Mouse (Mus musculus): ENCODE results near the gene Retsat. TPM values are rescaled to one million over a fixed set of nuclear protein-coding genes. Genes with fewer than 3 reads are reported as not detected.

Gene Retsat
- total and polyA plus RNA-seq, 3 experiments: 12.6 to 25.6 (median 13.6) TPM

GRCm38 (mm10) chr6:72650338-72650851, 52.1 kb downstream of the Retsat start:
- no peak for TF ChIP-seq CTCF (IDR thresholded peaks at IDR 0.05; ENCODE audit: low read depth, low read length)
- TF ChIP-seq TAL1 (conservative IDR thresholded peaks at IDR 0.05; ENCODE audit: low read depth, low read length): no peak
- no peak for TF ChIP-seq GATA1 (IDR thresholded peaks at IDR 0.05; ENCODE audit: borderline replicate concordance, low read length)
- no peaks in the 10 kb centered on the region for H3K36me3 ChIP-seq (replicated peaks)
- DNase-seq (ENCODE audit: low spot score) (no peak), ATAC-seq (ENCODE audit: extremely low read depth, insufficient number of reproducible peaks, low FRiP score, poor library complexity, severe bottlenecking) (no peak)
- H3K4me3 ChIP-seq (ENCODE audit: low read depth, low read length): no peak overlapping the region
- H3K9me3 ChIP-seq (replicated peaks): no peaks in the 10 kb centered on the region
- H3K4me1 ChIP-seq (ENCODE audit: insufficient read depth, low read depth, low read length): no peaks in the 10 kb centered on the region
- peaks cover 25% of the 10 kb centered on the region for H3K27me3 ChIP-seq (ENCODE audit: insufficient read depth, low read length)

GRCm38 (mm10) chr6:72653419-72653818, 55.1 kb downstream of the Retsat start:
- Histone ChIP-seq H3K4me3 (ENCODE audit: low read depth, low read length) (no peak overlapping the region), H3K9me3 (replicated peaks) (no peaks in the 10 kb centered on the region), H3K27me3 (ENCODE audit: insufficient read depth, low read length) (peaks cover 20% of the 10 kb centered on the region), H3K4me1 (ENCODE audit: insufficient read depth, low read depth, low read length) (no peaks in the 10 kb centered on the region), H3K36me3 (replicated peaks) (no peaks in the 10 kb centered on the region)
- ATAC-seq (ENCODE audit: extremely low read depth, insufficient number of reproducible peaks, low FRiP score, poor library complexity, severe bottlenecking): no peak
- DNase-seq (ENCODE audit: low spot score): no peak
- TF ChIP-seq GATA1 (IDR thresholded peaks at IDR 0.05; ENCODE audit: borderline replicate concordance, low read length) (no peak), TAL1 (conservative IDR thresholded peaks at IDR 0.05; ENCODE audit: low read depth, low read length) (no peak), CTCF (IDR thresholded peaks at IDR 0.05; ENCODE audit: low read depth, low read length) (no peak), GATA2 (IDR thresholded peaks at IDR 0.05; ENCODE audit: borderline replicate concordance, low read depth, low read length) (no peak), POLR2AphosphoS5 (IDR thresholded peaks at IDR 0.05; ENCODE audit: insufficient replicate concordance, low read depth, low read length) (no peak)

DNA sequence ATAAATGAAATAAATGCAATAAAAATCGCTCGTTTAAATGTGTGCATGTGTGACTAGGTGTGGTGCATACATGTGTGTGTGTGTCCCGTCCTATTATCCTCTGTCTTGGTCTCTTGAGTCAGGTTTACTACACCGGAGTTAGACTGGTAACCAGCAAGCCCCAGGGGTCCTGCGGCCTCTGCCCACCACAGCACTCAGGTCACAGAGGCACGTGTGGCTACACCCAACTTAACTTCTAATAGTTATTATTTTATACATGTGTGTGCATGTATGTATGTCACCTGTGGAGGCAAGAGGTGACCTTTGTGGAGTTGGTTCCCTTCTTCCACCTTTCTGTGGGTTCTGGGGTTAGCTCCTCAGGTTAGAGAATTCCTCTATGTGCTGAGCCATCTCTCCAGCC, 56.1 kb downstream of the Retsat start:
- no peak for TF ChIP-seq POLR2AphosphoS5 (IDR thresholded peaks at IDR 0.05; ENCODE audit: insufficient replicate concordance, low read depth, low read length)
- no peak for TF ChIP-seq GATA1 (IDR thresholded peaks at IDR 0.05; ENCODE audit: borderline replicate concordance, low read length)
- TF ChIP-seq GATA2 (IDR thresholded peaks at IDR 0.05; ENCODE audit: borderline replicate concordance, low read depth, low read length): no peak
- TF ChIP-seq TAL1 (conservative IDR thresholded peaks at IDR 0.05; ENCODE audit: low read depth, low read length): no peak
- TF ChIP-seq CTCF (IDR thresholded peaks at IDR 0.05; ENCODE audit: low read depth, low read length): no peak
- Histone ChIP-seq H3K27me3 (ENCODE audit: insufficient read depth, low read length) (peaks cover 13% of the 10 kb centered on the region), H3K36me3 (replicated peaks) (no peaks in the 10 kb centered on the region), H3K4me1 (ENCODE audit: insufficient read depth, low read depth, low read length) (no peaks in the 10 kb centered on the region), H3K4me3 (ENCODE audit: low read depth, low read length) (no peak overlapping the region), H3K9me3 (replicated peaks) (no peaks in the 10 kb centered on the region)
- DNase-seq (ENCODE audit: low spot score) (no peak), ATAC-seq (ENCODE audit: extremely low read depth, insufficient number of reproducible peaks, low FRiP score, poor library complexity, severe bottlenecking) (no peak)

- Histone ChIP-seq H3K4me1 (ENCODE audit: insufficient read depth, low read depth, low read length) (no peaks in the 10 kb centered on the region), H3K4me3 (ENCODE audit: low read depth, low read length) (no peak overlapping the region), H3K36me3 (replicated peaks) (no peaks in the 10 kb centered on the region), H3K27me3 (ENCODE audit: insufficient read depth, low read length) (peaks cover 13% of the 10 kb centered on the region), H3K9me3 (replicated peaks) (no peaks in the 10 kb centered on the region)
- TF ChIP-seq POLR2AphosphoS5 (IDR thresholded peaks at IDR 0.05; ENCODE audit: insufficient replicate concordance, low read depth, low read length): no peak
- ATAC-seq (ENCODE audit: extremely low read depth, insufficient number of reproducible peaks, low FRiP score, poor library complexity, severe bottlenecking) (no peak), DNase-seq (ENCODE audit: low spot score) (no peak)
Observed at GRCm38 (mm10) chr6:72655309-72656052, 57.2 kb downstream of the Retsat start.

DNA sequence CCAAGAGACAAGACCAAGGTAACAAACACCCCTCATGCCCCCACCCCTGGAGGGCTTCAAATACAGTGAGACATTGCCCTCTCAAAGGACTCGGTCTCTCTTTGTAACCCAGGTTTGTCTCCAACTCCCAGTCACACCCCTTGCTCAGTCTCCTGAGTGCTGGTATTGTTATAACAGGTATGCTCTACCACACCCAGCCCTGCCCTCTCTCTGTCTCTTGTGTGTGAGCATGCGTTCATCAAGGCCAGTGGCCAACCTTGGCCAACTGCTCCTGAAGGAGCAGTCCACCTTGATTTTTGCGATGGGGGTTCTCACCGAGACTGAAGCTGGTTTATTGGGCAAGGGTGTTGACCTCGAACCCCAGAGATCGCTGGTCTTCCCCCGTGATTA, 57.8 kb downstream of the Retsat start:
- no peak overlapping the region for H3K4me3 ChIP-seq (ENCODE audit: low read depth, low read length)
- ATAC-seq (ENCODE audit: extremely low read depth, insufficient number of reproducible peaks, low FRiP score, poor library complexity, severe bottlenecking): no peak
- no peak for TF ChIP-seq GATA1 (IDR thresholded peaks at IDR 0.05; ENCODE audit: borderline replicate concordance, low read length)
- no peak for TF ChIP-seq CTCF (IDR thresholded peaks at IDR 0.05; ENCODE audit: low read depth, low read length)
- no peak for TF ChIP-seq TAL1 (conservative IDR thresholded peaks at IDR 0.05; ENCODE audit: low read depth, low read length)
- TF ChIP-seq POLR2AphosphoS5 (IDR thresholded peaks at IDR 0.05; ENCODE audit: insufficient replicate concordance, low read depth, low read length): no peak

GRCm38 (mm10) chr6:72658006-72658405, 59.7 kb downstream of the Retsat start:
- TF ChIP-seq CTCF (IDR thresholded peaks at IDR 0.05; ENCODE audit: low read depth, low read length) (0 out of 2 replicates have a peak, but pooled peaks have one; percentile 28), GATA1 (IDR thresholded peaks at IDR 0.05; ENCODE audit: borderline replicate concordance, low read length) (no peak), POLR2AphosphoS5 (IDR thresholded peaks at IDR 0.05; ENCODE audit: insufficient replicate concordance, low read depth, low read length) (no peak)
- ATAC-seq (ENCODE audit: extremely low read depth, insufficient number of reproducible peaks, low FRiP score, poor library complexity, severe bottlenecking) (no peak), DNase-seq (ENCODE audit: low spot score) (no peak)
- Histone ChIP-seq H3K9me3 (replicated peaks) (no peaks in the 10 kb centered on the region), H3K4me3 (ENCODE audit: low read depth, low read length) (no peak overlapping the region), H3K4me1 (ENCODE audit: insufficient read depth, low read depth, low read length) (no peaks in the 10 kb centered on the region), H3K36me3 (replicated peaks) (no peaks in the 10 kb centered on the region), H3K27me3 (ENCODE audit: insufficient read depth, low read length) (peaks cover 16% of the 10 kb centered on the region)

More for the DNA sequence above, 57.8 kb downstream of the Retsat start:
- Histone ChIP-seq H3K27me3 (ENCODE audit: insufficient read depth, low read length) (peaks cover 13% of the 10 kb centered on the region), H3K4me1 (ENCODE audit: insufficient read depth, low read depth, low read length) (no peaks in the 10 kb centered on the region), H3K36me3 (replicated peaks) (no peaks in the 10 kb centered on the region), H3K9me3 (replicated peaks) (no peaks in the 10 kb centered on the region)
- DNase-seq (ENCODE audit: low spot score): no peak

Other genes with a start within 250 kb of the Retsat start
- 5.5 and 6.0 TPM in 2 replicates for gene Tmem150a, start 243.0 kb upstream of the Retsat start, total RNA-seq (2014; fragmentation: Nextera tagmentation)
- 0.55 and 1.2 TPM in 2 replicates for gene Tmem150a, start 243.0 kb upstream of the Retsat start, total RNA-seq (2017)
- gene Tmem150a, start 243.0 kb upstream of the Retsat start, polyA plus RNA-seq (2012): 5.1 and 5.6 TPM in 2 replicates
- 238 and 244 TPM in 2 replicates for gene Rnf181, start 231.5 kb upstream of the Retsat start, total RNA-seq (2014; fragmentation: Nextera tagmentation)
- gene Rnf181, start 231.5 kb upstream of the Retsat start, total RNA-seq (2017): 153 and 179 TPM in 2 replicates
- 120 and 165 TPM in 2 replicates for gene Rnf181, start 231.5 kb upstream of the Retsat start, polyA plus RNA-seq (2012)
- gene Vamp5, start 218.0 kb upstream of the Retsat start, total RNA-seq (2014; fragmentation: Nextera tagmentation): 187 and 244 TPM in 2 replicates
- 163 and 182 TPM in 2 replicates for gene Vamp5, start 218.0 kb upstream of the Retsat start, total RNA-seq (2017)
- 133 and 183 TPM in 2 replicates for gene Vamp5, start 218.0 kb upstream of the Retsat start, polyA plus RNA-seq (2012)
- gene Vamp8, start 207.8 kb upstream of the Retsat start, total RNA-seq (2014; fragmentation: Nextera tagmentation): 58.1 and 72.6 TPM in 2 replicates
- gene Vamp8, start 207.8 kb upstream of the Retsat start, total RNA-seq (2017): 516 and 572 TPM in 2 replicates
- gene Vamp8, start 207.8 kb upstream of the Retsat start, polyA plus RNA-seq (2012): 147 and 261 TPM in 2 replicates
- 25.9 and 27.8 TPM in 2 replicates for gene Ggcx, start 184.2 kb upstream of the Retsat start, total RNA-seq (2014; fragmentation: Nextera tagmentation)
- 9.2 and 12.4 TPM in 2 replicates for gene Ggcx, start 184.2 kb upstream of the Retsat start, total RNA-seq (2017)
- 6.5 and 6.7 TPM in 2 replicates for gene Ggcx, start 184.2 kb upstream of the Retsat start, polyA plus RNA-seq (2012)
- 355 and 414 TPM in 2 replicates for gene Mat2a, start 158.9 kb upstream of the Retsat start, total RNA-seq (2014; fragmentation: Nextera tagmentation)
- gene Mat2a, start 158.9 kb upstream of the Retsat start, total RNA-seq (2017): 275 and 294 TPM in 2 replicates
- 24.9 and 34.2 TPM in 2 replicates for gene Mat2a, start 158.9 kb upstream of the Retsat start, polyA plus RNA-seq (2012)
- gene Sh2d6, start 76.8 kb upstream of the Retsat start, total RNA-seq (2014; fragmentation: Nextera tagmentation): not detected in 2 replicates
- gene Sh2d6, start 76.8 kb upstream of the Retsat start, total RNA-seq (2017): 0.16 TPM in 1 of 2 replicates, not detected in the other
- not detected in 2 replicates for gene Sh2d6, start 76.8 kb upstream of the Retsat start, polyA plus RNA-seq (2012)
- gene Capg, start 54.1 kb upstream of the Retsat start, total RNA-seq (2014; fragmentation: Nextera tagmentation): 37.8 and 38.0 TPM in 2 replicates
- 113 and 150 TPM in 2 replicates for gene Capg, start 54.1 kb upstream of the Retsat start, total RNA-seq (2017)
- 88.6 and 102 TPM in 2 replicates for gene Capg, start 54.1 kb upstream of the Retsat start, polyA plus RNA-seq (2012)
- 20.4 and 25.5 TPM in 2 replicates for gene Elmod3, start 62 bp upstream of the Retsat start, total RNA-seq (2014; fragmentation: Nextera tagmentation)
- gene Elmod3, start 62 bp upstream of the Retsat start, total RNA-seq (2017): 8.6 and 9.8 TPM in 2 replicates
- gene Elmod3, start 62 bp upstream of the Retsat start, polyA plus RNA-seq (2012): 16.6 and 22.1 TPM in 2 replicates
- gene Tgoln1, start 18.5 kb downstream of the Retsat start, total RNA-seq (2014; fragmentation: Nextera tagmentation): 49.7 and 50.1 TPM in 2 replicates
- gene Tgoln1, start 18.5 kb downstream of the Retsat start, total RNA-seq (2017): 60.3 and 72.6 TPM in 2 replicates
- gene Tgoln1, start 18.5 kb downstream of the Retsat start, polyA plus RNA-seq (2012): 2.0 and 4.4 TPM in 2 replicates
- not detected in 2 replicates for gene Tcf7l1, start 190.8 kb downstream of the Retsat start, total RNA-seq (2014; fragmentation: Nextera tagmentation)
- gene Tcf7l1, start 190.8 kb downstream of the Retsat start, total RNA-seq (2017): 0.06 and 0.38 TPM in 2 replicates
- gene Tcf7l1, start 190.8 kb downstream of the Retsat start, polyA plus RNA-seq (2012): not detected in 2 replicates

All from G1E (cell line).